Mouse (Mus musculus) frontal cortex, postnatal 10 days (tissue): ENCODE results near the gene Gm4981.
"Not testable (repeated sequence)": the region's sequence is repeated elsewhere in the genome, so short reads cannot be mapped to it uniquely, and the experiment has no call there.

Experiments used
- DNase-seq, 2 experiments: peaks; one replicate each; pipeline ENCODE4 v3.0.0; 2022; ENCODE audit warnings: low spot score in 2 of 2, mixed read lengths in 1 of 2

Gm4981 gene

DNA sequence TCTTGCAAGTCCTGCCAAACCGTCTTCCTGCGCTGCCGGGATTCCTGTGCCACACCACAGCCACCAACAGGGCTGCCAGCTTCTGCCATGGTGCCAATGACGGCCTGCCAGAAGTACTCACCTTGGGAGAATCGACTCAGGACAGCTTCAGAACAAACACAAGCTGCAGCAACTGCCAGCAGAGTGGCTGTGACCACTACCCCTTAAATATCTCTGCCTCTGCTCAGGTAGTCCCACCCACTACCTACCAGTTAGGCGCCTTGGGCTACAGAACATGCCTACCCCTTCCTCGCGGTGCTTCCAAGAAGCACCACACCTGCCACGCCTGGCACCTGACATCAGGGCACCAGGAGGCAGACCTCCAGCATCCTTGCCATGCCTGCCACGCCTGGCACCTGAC is at the start of gene Gm4981:
Gene Gm4981, minus strand, starts transcription at position 89 of the 400 bp plus-strand sequence.
- no peak for DNase-seq

GRCm38 (mm10) chr10:58282238-58282637 is 45.7 kb upstream of the Gm4981 start:
- no peak for DNase-seq

DNA sequence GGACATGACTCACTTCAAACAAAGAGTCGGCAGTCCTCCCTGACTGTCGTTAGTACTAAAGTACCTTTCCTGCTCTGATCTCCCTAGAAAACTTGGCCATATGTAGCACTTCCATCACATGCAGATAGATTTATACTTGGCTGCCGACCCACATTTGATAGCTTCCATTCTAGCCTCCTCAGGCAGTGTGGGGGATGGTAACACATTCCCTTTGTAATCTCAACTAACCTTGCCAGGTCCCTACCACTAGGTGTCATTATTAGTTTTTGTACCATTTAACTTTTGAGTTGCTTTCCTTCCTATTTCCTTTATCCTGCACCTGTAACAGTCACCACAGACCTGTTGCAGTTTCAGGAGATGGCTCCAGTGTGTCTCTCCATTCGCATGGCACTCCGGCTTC is 22.0 kb upstream of the Gm4981 start:
- DNase-seq: no peak

DNA sequence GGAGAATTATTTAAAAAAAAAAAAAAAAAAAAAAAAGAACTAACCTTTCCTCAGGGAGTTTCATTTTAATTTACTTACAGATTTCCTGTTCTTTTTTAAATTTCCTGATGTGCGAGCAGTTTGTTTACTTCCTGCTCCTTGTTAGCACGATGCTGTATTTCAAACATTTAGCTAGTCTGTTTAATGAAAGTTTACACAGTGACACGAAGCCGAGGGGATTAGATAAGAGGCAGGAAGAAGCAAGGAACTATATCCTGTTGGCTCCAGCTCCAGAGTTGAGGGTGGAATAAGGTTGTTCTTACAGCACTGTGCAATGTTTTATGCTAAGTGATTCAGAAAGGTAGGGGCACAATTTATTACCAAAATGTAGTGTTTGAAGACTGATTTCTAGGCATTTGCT is 19.5 kb upstream of the Gm4981 start:
- no peak for DNase-seq

DNA sequence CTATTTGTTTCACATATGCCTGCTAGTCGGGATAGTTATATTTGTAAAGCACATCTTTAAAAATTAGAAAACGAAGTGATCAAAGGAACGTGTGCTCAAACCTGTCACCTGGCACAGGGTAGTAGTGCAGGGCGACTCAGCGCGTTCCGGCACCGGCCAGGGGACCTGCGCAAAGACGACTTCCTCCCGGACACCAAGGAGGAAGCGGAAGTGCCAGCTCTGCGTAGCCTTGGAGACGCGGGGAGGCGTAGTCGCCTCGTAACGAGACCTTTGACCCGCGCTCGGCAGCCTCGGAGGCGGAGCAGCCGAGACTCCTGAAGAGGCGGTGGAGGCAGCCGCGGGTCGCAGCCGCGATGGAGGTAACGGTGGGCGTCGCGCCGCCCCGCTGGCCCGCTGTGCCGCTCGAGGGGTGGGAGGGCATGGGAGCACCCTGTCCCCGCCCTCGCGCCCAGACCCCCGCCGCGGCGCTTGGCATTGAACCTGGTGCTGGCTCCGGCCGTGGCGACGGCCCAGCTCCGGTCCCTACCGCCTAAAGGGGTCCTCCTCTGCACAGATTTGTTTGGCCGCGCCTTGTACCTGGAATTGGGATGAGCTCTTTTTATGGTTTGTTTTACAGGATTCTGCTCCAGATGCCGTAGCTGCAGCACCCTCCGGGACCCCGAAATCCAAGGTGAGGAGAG is 18.9 kb upstream of the Gm4981 start, which contains the start of gene Gcc2:
Gene Gcc2, plus strand, starts transcription at position 285 of the 680 bp plus-strand sequence.
- peak; percentile 88 to 93 for DNase-seq

DNA sequence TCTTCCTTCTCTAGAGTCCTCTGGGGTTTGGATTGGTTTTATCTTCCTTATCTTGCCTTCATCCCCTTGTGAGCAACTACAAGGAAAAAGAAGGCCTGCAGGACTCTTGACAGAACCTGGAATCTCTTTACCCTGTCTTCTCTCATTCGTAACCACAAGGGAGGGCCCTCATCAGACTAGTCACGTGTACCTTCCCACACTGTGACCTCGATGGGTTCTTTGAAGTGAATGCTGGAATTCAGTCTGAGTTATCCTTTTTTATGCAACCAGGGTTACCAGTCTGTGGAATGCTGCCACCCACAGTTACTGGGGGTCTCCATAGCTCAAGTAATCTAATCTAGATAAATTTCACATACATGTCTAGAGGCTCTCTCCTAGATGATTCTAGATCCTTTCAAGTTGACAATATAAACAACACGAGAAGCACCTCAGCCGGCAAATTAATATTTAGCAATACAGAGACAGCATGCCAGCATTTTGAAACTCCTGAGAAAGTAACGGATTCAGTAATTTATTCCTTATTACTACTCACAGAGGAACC is 18.2 kb upstream of the Gm4981 start:
- no peak for DNase-seq

- no peak for DNase-seq
These were observed 13.0 kb upstream of the Gm4981 start for GRCm38 (mm10) chr10:58249535-58249934.

DNA sequence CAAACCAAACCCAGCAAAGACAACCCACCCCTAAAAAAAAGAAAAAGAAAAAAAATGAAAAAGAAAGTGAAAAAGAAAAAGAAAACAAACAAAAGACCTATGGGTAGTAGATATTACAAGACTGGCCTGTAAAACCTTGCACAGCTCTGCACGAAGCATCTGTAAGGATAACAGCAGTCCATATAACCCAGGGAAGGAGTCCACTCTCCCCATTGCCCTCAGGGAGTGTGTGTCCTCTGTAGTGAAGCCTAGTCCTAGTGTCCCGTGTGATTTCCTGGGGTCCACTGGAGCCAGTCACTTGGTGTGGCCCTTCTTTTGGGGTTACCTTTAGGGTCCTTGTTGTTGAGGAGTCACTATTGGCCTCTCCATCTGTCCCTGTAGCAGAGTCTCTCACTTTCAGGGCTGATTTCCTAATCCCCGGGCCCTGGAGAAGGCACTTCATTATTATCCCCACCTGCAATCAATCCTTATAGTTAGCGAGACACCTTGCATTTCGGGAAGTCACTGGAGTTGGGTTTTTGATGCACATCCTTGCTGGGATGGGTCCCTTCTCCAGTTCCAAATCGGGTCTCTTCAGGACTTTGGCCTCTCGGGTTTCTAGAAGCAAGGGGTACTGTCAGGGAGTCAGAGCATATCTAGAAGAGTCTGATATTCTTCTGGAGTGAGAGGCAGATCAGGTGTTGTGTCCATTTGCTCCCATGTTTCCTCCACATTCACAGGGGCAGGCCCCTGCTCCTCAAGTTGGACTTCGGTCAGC is 2.7 kb upstream of the Gm4981 start:
- peak; percentile 45 to 62 for DNase-seq

- DNase-seq: not testable (repeated sequence)
These were observed 1.5 kb downstream of the Gm4981 start for GRCm38 (mm10) chr10:58234985-58235384.

DNA sequence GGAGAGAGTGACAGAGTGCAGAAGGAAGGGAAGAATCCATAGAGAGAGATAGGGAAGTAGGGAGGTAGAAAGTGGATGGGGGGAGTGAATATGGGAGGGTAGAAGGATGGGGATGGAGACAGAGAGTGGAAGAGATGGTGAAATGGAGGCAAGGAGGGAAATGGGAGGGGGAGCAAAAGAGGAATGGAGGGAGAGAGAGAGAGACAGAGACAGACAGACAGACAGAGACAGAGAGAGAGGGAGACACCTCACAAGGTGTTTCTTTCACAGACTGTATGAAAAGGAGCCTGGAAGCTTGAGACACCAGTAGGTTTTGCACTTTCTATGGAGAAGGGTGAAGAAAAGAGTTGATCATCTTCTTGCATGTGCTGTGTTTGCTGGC is 2.8 kb downstream of the Gm4981 start:
- DNase-seq: not testable (repeated sequence)

GRCm38 (mm10) chr10:58233054-58233739 is 3.3 kb downstream of the Gm4981 start:
- not testable (repeated sequence) for DNase-seq

- DNase-seq: not testable (repeated sequence)
These were observed 3.9 kb downstream of the Gm4981 start, which contains the start of gene Duxf3 for GRCm38 (mm10) chr10:58232641-58232969. Gene Duxf3, minus strand, starts transcription at chr10:58232675.

DNA sequence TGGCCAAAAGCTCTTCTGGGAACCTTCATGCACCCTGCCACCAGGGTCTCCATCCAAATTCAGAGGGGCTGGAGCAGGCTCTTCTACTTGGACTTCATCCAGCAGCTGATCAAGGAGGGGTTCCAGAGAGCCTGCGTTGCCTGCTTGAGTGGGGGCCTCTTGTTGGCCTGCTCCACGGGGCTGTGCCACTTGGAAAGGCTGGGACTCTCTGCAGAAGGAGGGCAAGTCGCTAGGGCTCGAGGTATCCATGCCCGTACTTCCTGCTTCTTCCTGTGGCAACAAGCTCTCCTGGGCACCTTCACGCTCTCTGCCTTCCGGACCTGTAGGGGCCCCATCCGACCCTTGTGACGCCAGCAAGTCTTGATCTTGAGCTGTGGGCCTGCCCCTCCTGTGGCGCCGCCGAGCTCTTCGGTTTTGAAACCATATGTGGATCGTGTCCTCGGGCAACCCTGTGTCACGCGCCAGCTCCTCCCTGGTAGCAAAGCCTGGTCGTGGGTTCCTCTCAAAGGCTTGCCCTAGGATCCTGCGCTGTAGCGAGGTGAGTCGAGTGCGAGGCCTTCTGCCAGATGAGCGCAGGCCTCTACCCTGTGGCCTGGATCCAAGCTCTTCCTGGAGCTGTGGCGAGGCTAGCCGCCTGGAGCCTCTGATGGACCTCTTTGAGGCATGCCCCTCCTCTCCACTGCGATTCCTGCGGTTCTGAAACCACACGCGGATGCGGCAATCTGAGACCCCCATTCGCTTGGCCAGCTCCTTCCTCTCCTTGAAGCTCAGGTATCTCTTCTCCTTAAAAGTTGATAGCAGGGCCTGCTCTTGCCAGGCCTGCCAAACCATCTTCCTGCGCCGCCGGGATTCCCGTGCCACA is 4.5 kb downstream of the Gm4981 start:
- DNase-seq: peak; percentile 74

DNA sequence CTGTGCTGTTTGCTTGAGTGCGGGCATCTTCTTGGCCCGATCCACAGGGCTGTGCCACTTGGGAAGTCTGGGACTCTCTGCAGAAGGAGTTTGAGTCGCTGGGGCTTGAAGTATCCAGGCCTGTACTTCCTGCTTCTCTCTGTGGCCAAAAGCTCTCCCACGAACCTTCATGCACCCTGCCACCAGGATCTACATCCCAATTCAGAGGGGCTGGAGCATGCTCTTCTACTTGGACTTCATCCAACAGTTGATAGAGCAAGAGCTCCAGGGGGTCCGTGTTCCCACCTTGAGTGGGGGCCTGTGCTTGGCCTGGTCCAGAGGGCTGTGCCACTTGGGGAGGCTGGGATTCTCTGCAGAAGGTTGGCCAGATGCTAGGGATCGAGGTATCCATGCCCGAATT is 5.4 kb downstream of the Gm4981 start:
- not testable (repeated sequence) for DNase-seq

DNA sequence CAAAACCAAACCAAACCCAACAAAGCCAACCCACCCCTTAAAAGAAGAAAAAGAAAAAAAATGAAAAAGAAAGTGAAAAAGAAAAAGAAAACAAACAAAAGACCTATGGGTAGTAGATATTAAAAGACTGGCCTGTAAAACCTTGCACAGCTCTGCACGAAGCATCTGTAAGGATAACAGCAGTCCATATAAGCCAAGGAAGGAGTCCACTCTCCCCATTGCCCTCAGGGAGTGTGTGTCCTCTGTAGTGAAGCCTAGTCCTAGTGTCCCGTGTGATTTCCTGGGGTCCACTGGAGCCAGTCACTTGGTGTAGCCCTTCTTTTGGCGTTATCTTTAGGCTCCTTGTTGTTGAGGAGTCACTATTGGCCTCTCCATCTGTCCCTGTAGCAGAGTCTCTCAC is 6.5 kb downstream of the Gm4981 start:
- not testable (repeated sequence) for DNase-seq

- DNase-seq: not testable (repeated sequence)
These were observed 8.7 kb downstream of the Gm4981 start for GRCm38 (mm10) chr10:58227798-58228197.

DNA sequence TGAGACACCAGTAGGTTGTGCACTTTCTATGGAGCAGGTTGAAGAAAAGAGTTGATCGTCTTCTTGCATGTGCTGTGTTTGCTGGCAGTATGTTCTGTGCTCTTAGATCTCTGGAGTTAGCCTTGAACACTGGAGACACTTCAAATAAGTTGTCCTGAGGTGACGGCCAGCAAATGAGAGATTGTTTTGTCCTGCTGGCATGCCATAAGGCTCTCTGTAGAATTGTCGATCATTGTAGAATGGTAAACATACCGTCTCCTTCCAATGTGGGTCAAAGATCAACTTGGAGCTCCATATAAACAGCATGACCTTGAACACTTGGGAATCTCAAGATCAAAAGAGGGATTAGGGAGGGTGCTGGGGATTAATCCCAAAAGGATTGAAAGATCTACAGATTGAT is 10.1 kb downstream of the Gm4981 start:
- DNase-seq: not testable (repeated sequence)

DNA sequence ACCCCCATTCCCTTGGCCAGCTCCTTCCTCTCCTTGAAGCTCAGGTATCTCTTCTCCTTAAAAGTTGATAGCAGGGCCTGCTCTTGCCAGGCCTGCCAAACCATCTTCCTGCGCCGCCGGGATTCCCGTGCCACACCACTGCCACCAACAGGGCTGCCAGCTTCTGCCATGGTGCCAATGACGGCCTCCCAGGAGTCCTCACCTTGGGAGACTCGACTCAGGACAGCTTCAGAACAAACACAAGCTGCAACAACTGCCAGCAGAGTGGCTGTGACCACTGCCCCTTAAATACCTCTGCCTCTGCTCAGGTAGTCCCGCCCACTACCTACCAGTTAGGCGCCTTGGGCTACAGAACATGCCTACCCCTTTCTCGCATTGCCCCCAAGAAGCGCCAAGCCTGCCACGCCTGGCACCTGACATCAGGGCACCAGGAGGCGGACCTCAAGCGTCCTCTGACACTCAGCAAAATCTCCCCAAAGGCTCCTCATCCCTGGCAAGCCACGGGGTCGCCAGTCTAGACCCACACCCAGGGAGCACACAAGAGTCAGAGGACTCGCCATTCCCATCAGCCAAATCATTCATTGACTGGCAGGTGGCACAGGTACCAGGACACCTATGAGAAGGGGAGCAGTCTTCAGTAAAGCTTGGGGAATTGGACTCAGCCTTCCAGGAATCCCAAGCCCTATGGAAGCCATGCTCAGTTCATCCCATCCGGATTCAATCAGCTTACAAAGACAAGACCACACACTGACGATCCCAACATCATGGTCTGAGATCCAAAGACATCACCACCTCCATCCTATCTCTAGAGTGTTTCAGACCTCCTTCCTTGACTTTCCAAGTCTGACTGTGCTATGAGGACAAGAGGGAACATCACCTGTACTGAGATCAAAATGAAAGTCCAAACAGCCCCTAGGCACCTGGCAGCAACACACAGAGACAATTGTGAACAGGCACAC is 11.4 kb downstream of the Gm4981 start, which contains the start of gene AW822073:
Gene AW822073, minus strand, starts transcription at position 104 of the 959 bp plus-strand sequence.
- DNase-seq: not testable (repeated sequence)

GRCm38 (mm10) chr10:58223972-58224805 is 12.3 kb downstream of the Gm4981 start:
- peak; percentile 64 to 73 for DNase-seq
